Mouse (Mus musculus): ENCODE measurements at regions not wholly inside any gene's neighbourhood (a gene's known extent, or its start where the extent isn't known, plus 50 kb on each side); places are given as distances from the start of the nearest gene placed in this dataset.

GRCm38 (mm10) chr14:78372102-78372501 lies 64.3 kb upstream of the Tnfsf11 start:
- no peak for DNase-seq (ENCODE audit: low spot score)

GRCm38 (mm10) chr14:78368881-78369280 lies 61.0 kb upstream of the Tnfsf11 start:
- DNase-seq (ENCODE audit: low spot score): peak; percentile 7

- no peak for DNase-seq (ENCODE audit: low spot score)
Observed at GRCm38 (mm10) chr14:78364822-78365221, 57.0 kb upstream of the Tnfsf11 start.

- no peak for DNase-seq (ENCODE audit: low spot score)
Observed at GRCm38 (mm10) chr14:78363123-78363522, 55.3 kb upstream of the Tnfsf11 start.

Measured in left cerebral cortex, adult 11 months (tissue).